Mouse (Mus musculus) hindbrain, postnatal 0 days (tissue): ENCODE measurements around the gene Scaper. TPM values are rescaled to one million over a fixed set of nuclear protein-coding genes. Genes with fewer than 3 reads are reported as not detected.

Experiments
- ATAC-seq: fragments of 200-750 bp; cut with Nextera tagmentation; 2 replicates; pipeline ENCODE4 v1.8.0; 2017; ENCODE audit warnings: mild to moderate bottlenecking, moderate TSS enrichment, moderate library complexity
- DNase-seq: peaks from one replicate; pipeline ENCODE4 v3.0.0-alpha.2; 2015; ENCODE audit warnings: low spot score
- H3K27ac ChIP-seq: fragments of 300-500 bp; sonication (generic); 2 replicates; pipeline ENCODE4 v1.5.1; 2014; ENCODE audit warnings: mild to moderate bottlenecking
- H3K27me3 ChIP-seq: fragments of 300-500 bp; sonication (generic); 2 replicates; pipeline ENCODE4 v1.6.1; 2014; ENCODE audit warnings: low read length, mixed read lengths; ENCODE audit not compliant: insufficient read depth
- H3K36me3 ChIP-seq: fragments of 300-500 bp; sonication (generic); 2 replicates; pipeline ENCODE4 v1.6.1; 2014; ENCODE audit warnings: low read length, mixed read lengths; ENCODE audit not compliant: insufficient read depth
- H3K4me1 ChIP-seq: fragments of 300-500 bp; sonication (generic); 2 replicates; pipeline ENCODE4 v1.6.1; 2014; ENCODE audit warnings: antibody characterized with exemption, low read length, mixed read lengths; ENCODE audit not compliant: insufficient read depth
- H3K4me2 ChIP-seq: fragments of 300-500 bp; sonication (generic); 2 replicates; pipeline ENCODE4 v1.6.1; 2014; ENCODE audit warnings: low read depth, mild to moderate bottlenecking, low read length, moderate library complexity, mixed read lengths
- H3K4me3 ChIP-seq: fragments of 300-500 bp; sonication (generic); 2 replicates; pipeline ENCODE4 v1.5.1; 2014; ENCODE audit warnings: low read length
- H3K9ac ChIP-seq: fragments of 300-500 bp; sonication (generic); replicated peaks from 2 replicates; pipeline ENCODE4 v1.6.1; 2014; ENCODE audit warnings: mild to moderate bottlenecking, low read length, moderate library complexity, mixed read lengths
- H3K9me3 ChIP-seq: fragments of 300-500 bp; sonication (generic); 2 replicates; pipeline ENCODE4 v1.6.1; 2016; ENCODE audit warnings: low read length, mixed read lengths
- CTCF ChIP-seq: IDR thresholded peaks from 2 replicates; pipeline ENCODE4 v1.5.1; 2016; ENCODE audit warnings: antibody characterized with exemption, control low read depth, low read depth
- WGBS: fragments of 180-500 bp; shearing (Covaris S2); extraction: QIAGEN DNeasy Blood & Tissue Kit; methylation state at CpG from one replicate; pipeline ENCODE4 v1.1.7; 2014; 5-methylcytosine and 5-hydroxymethylcytosine counted together
- polyA plus RNA-seq: library from polyadenylated mRNA; unstranded; fragments of >200 nt; fragmentation: Nextera tagmentation; extraction: Ambion mirVana; gene quantifications from 2 replicates; pipeline ENCODE4 v1.2.1, GENCODE M21; 2015
- total RNA-seq: library from RNA; depleted of rRNA; stranded (reverse); fragments of >200 nt; gene quantifications from 2 replicates; pipeline ENCODE4 v1.2.3, GENCODE M21; 2014

Gene Scaper
- total and polyA plus RNA-seq, 2 experiments from 2014 or later, result 28.9 to 31.8 TPM

- TF ChIP-seq CTCF, result no peak
These were observed 392.3 kb downstream of the Scaper start for GRCm38 (mm10) chr9:55545556-55546175.

GRCm38 (mm10) chr9:55544861-55545555, 392.9 kb downstream of the Scaper start:
- no peak overlapping the region for H3K4me2 ChIP-seq
- H3K9me3 ChIP-seq, result no peaks in the 10 kb centered on the region
- DNase-seq (no peak), ATAC-seq (no peak)
- no peaks in the 10 kb centered on the region for H3K36me3 ChIP-seq
- H3K27me3 ChIP-seq, result peaks cover 69% of the 10 kb centered on the region
- no peak overlapping the region for H3K4me3 ChIP-seq
- no peak overlapping the region for H3K27ac ChIP-seq
- TF ChIP-seq CTCF, result no peak
- H3K4me1 ChIP-seq, result no peaks in the 10 kb centered on the region; the same call in 1 of the 2 replicates
- 1% methylated on average over 30 of the region's 30 CpGs for WGBS
- H3K9ac ChIP-seq, result no peak overlapping the region

More at GRCm38 (mm10) chr9:55545556-55546175, 392.3 kb downstream of the Scaper start:
- ATAC-seq, result no peak
- Histone ChIP-seq H3K4me1 (no peaks in the 10 kb centered on the region; the same call in 1 of the 2 replicates), H3K9me3 (no peaks in the 10 kb centered on the region), H3K27me3 (peaks cover 65% of the 10 kb centered on the region), H3K9ac (no peak overlapping the region), H3K36me3 (no peaks in the 10 kb centered on the region), H3K4me3 (peak overlapping the region; percentile 11; the same call in 1 of the 2 replicates), H3K4me2 (peak overlapping the region; percentile 31; the same call in 1 of the 2 replicates), H3K27ac (no peak overlapping the region)
- WGBS, result 5% methylated on average over 41 of the region's 41 CpGs
- no peak for DNase-seq

GRCm38 (mm10) chr9:55543703-55544401, 394.1 kb downstream of the Scaper start:
- no peak for ATAC-seq
- no peak for DNase-seq
- Histone ChIP-seq H3K9ac (no peak overlapping the region), H3K27ac (no peak overlapping the region), H3K4me2 (peak overlapping the region; percentile 14; the same call in 1 of the 2 replicates), H3K4me3 (no peak overlapping the region), H3K9me3 (no peaks in the 10 kb centered on the region), H3K4me1 (no peaks in the 10 kb centered on the region; the same call in 1 of the 2 replicates), H3K27me3 (peaks cover 68% of the 10 kb centered on the region), H3K36me3 (no peaks in the 10 kb centered on the region)
- no peak for TF ChIP-seq CTCF
- under 1% methylated on average over 46 of the region's 46 CpGs for WGBS

- Histone ChIP-seq H3K36me3 (no peaks in the 10 kb centered on the region), H3K4me1 (no peaks in the 10 kb centered on the region; the same call in 1 of the 2 replicates), H3K9ac (no peak overlapping the region), H3K4me3 (no peak overlapping the region), H3K27ac (no peak overlapping the region), H3K27me3 (peaks cover 67% of the 10 kb centered on the region), H3K9me3 (no peaks in the 10 kb centered on the region), H3K4me2 (no peak overlapping the region)
- DNase-seq (no peak), ATAC-seq (no peak)
- 11% methylated on average over 8 of the region's 8 CpGs for WGBS
- no peak for TF ChIP-seq CTCF
These were observed 394.6 kb downstream of the Scaper start for GRCm38 (mm10) chr9:55543336-55543702.

- Histone ChIP-seq H3K27ac (no peak overlapping the region), H3K36me3 (no peaks in the 10 kb centered on the region), H3K27me3 (peaks cover 65% of the 10 kb centered on the region), H3K4me3 (peak overlapping the region; percentile 21), H3K9ac (no peak overlapping the region), H3K4me1 (no peaks in the 10 kb centered on the region; the same call in 1 of the 2 replicates), H3K4me2 (peak overlapping the region; percentile 53; the same call in 1 of the 2 replicates), H3K9me3 (no peaks in the 10 kb centered on the region)
- 3% methylated on average over 53 of the region's 59 CpGs for WGBS
- TF ChIP-seq CTCF, result no peak
- no peak for ATAC-seq
- DNase-seq, result no peak
These were observed 395.3 kb downstream of the Scaper start for GRCm38 (mm10) chr9:55542366-55543325.
